28 mouse cellular contexts compared by ENCODE assay signal in the genomic region with DNA sequence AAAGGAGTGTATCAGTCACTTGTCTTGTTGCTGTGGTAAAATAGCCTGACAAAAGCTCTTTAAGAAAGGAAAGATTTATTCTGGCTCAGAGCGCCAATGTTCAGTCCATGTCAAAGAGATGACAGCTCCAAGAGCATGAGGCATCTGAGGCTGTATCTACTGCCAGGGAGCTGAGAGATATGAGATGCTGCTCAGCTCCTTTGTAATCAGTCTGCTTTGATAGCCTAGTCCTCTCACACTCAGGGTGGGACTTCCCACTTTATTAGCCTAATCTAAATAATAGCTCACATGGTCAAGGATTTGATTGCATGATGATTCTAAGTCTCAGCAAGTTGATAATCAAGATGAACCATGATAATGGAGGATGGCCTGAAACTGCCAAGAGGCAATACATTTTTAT.
DNase-seq lines count a peak whose midpoint lies in the region; ATAC-seq and TF ChIP-seq lines count a peak whose summit lies in the region.
"Had no signal": no experiment of that assay in that cellular context is flagged by ENCODE, and none has a peak within 500 bp of the region (broad histone marks: within the 10 kb centered on the region; RNA-seq: fewer than 3 reads in every experiment).

No protein-coding gene starts in this region.

- no peak overlapping the region for H3K27ac ChIP-seq in forebrain, postnatal 0 days (ENCODE audit: low read depth, low read length)
- no peak overlapping the region for H3K27ac ChIP-seq in forebrain, embryonic 11.5 days (ENCODE audit: low read depth, low read length)
- 0 out of 2 replicates have a peak overlapping the region, but pooled peaks have one; percentile 17 for H3K27ac ChIP-seq in heart, embryonic 13.5 days (replicated peaks)
- no peak overlapping the region for H3K27ac ChIP-seq in heart, embryonic 12.5 days (ENCODE audit: poor library complexity, severe bottlenecking)
- H3K27ac ChIP-seq in hindbrain, embryonic 16.5 days (ENCODE audit: low read depth, low read length), result no peak overlapping the region
- H3K27ac ChIP-seq in hindbrain, embryonic 11.5 days (ENCODE audit: low read depth, low read length), result no peak overlapping the region
- H3K27ac ChIP-seq in midbrain, embryonic 11.5 days (ENCODE audit: low read depth, low read length), result no peak overlapping the region
- H3K27ac ChIP-seq in midbrain, embryonic 13.5 days, result no peak overlapping the region
- H3K27ac ChIP-seq: embryonic facial prominence, embryonic 10.5 days; embryonic facial prominence, embryonic 13.5 days; forebrain, embryonic 13.5 days; gastrocnemius, adult 2 months; hindbrain, embryonic 14.5 days had no signal

- peak; percentile 20; the same call in 1 of the 2 replicates for ATAC-seq in forebrain, postnatal 0 days
- ATAC-seq in forebrain, embryonic 11.5 days (replicated peaks; ENCODE audit: low FRiP score), result no peak
- no peak for ATAC-seq in heart, embryonic 13.5 days (ENCODE audit: extremely low read depth, insufficient number of reproducible peaks, low FRiP score, low TSS enrichment)
- no peak for ATAC-seq in heart, embryonic 12.5 days (ENCODE audit: insufficient number of reproducible peaks, low FRiP score)
- ATAC-seq in hindbrain, embryonic 16.5 days, result 0 out of 2 replicates have a peak, but pooled peaks have one; percentile 58
- no peak for ATAC-seq in hindbrain, embryonic 11.5 days (ENCODE audit: low FRiP score)
- no peak for ATAC-seq in midbrain, embryonic 11.5 days (ENCODE audit: low FRiP score)
- no peak for ATAC-seq in midbrain, embryonic 13.5 days
- ATAC-seq: activated CD4-positive, CD25-positive, alpha-beta regulatory T cell, adult 4 months; forebrain, embryonic 13.5 days; forebrain, embryonic 16.5 days had no signal

- no peaks in the 10 kb centered on the region for H3K4me1 ChIP-seq in forebrain, postnatal 0 days (ENCODE audit: insufficient read depth)
- H3K4me1 ChIP-seq in forebrain, embryonic 11.5 days (replicated peaks; ENCODE audit: control insufficient read depth, insufficient read depth, low read length), result no peaks in the 10 kb centered on the region
- H3K4me1 ChIP-seq in heart, embryonic 13.5 days, result peaks cover 41% of the 10 kb centered on the region
- peaks cover 17% of the 10 kb centered on the region for H3K4me1 ChIP-seq in heart, embryonic 12.5 days (replicated peaks)
- H3K4me1 ChIP-seq in hindbrain, embryonic 16.5 days (ENCODE audit: control insufficient read depth, insufficient read depth, low read depth, low read length), result no peaks in the 10 kb centered on the region
- H3K4me1 ChIP-seq in hindbrain, embryonic 11.5 days (replicated peaks; ENCODE audit: control insufficient read depth, insufficient read depth, low read length), result no peaks in the 10 kb centered on the region
- H3K4me1 ChIP-seq in midbrain, embryonic 11.5 days (ENCODE audit: control insufficient read depth, insufficient read depth, low read length), result no peaks in the 10 kb centered on the region
- H3K4me1 ChIP-seq in midbrain, embryonic 13.5 days (replicated peaks), result no peaks in the 10 kb centered on the region
- H3K4me1 ChIP-seq: forebrain, embryonic 13.5 days had no signal

- H3K36me3 ChIP-seq in forebrain, postnatal 0 days (ENCODE audit: insufficient read depth), result no peaks in the 10 kb centered on the region
- H3K36me3 ChIP-seq in forebrain, embryonic 11.5 days (ENCODE audit: control insufficient read depth, insufficient read depth, low read length), result no peaks in the 10 kb centered on the region
- no peaks in the 10 kb centered on the region for H3K36me3 ChIP-seq in heart, embryonic 13.5 days
- H3K36me3 ChIP-seq in heart, embryonic 12.5 days, result no peaks in the 10 kb centered on the region
- H3K36me3 ChIP-seq in hindbrain, embryonic 16.5 days (ENCODE audit: control insufficient read depth, insufficient read depth, low read length), result no peaks in the 10 kb centered on the region
- H3K36me3 ChIP-seq in hindbrain, embryonic 11.5 days (ENCODE audit: control insufficient read depth, insufficient read depth, low read length), result no peaks in the 10 kb centered on the region
- H3K36me3 ChIP-seq in midbrain, embryonic 11.5 days (ENCODE audit: control insufficient read depth, insufficient read depth, low read length), result no peaks in the 10 kb centered on the region
- H3K36me3 ChIP-seq in midbrain, embryonic 13.5 days, result no peaks in the 10 kb centered on the region
- H3K36me3 ChIP-seq: embryonic facial prominence, embryonic 10.5 days; embryonic facial prominence, embryonic 13.5 days had no signal

- DNase-seq in forebrain, postnatal 0 days, result no peak
- no peak for DNase-seq in forebrain, embryonic 11.5 days (ENCODE audit: low spot score)
- DNase-seq in hindbrain, embryonic 11.5 days (ENCODE audit: low spot score), result no peak
- DNase-seq in midbrain, embryonic 11.5 days (ENCODE audit: low spot score, missing footprints), result peak; percentile 66
- DNase-seq: adrenal gland, adult 8-10 months; adrenal gland, postnatal 25 days; cerebellum, adult 11-12 months; cerebellum, adult 8-10 months; cerebellum, postnatal 10 days; cerebellum, postnatal 36 days; embryo, embryonic 11 days; gastrocnemius, adult 2 months; gastrocnemius, postnatal 14 days; heart, adult 18-20 months; heart, postnatal 36 days; kidney, adult 11 months; kidney, adult 8-10 months had no signal

- H3K4me2 ChIP-seq in forebrain, postnatal 0 days (ENCODE audit: low read depth), result no peak overlapping the region
- no peak overlapping the region for H3K4me2 ChIP-seq in forebrain, embryonic 11.5 days (ENCODE audit: low read depth, low read length, severe bottlenecking)
- no peak overlapping the region for H3K4me2 ChIP-seq in heart, embryonic 13.5 days
- no peak overlapping the region for H3K4me2 ChIP-seq in heart, embryonic 12.5 days
- H3K4me2 ChIP-seq in hindbrain, embryonic 16.5 days (ENCODE audit: low read length), result no peak overlapping the region
- no peak overlapping the region for H3K4me2 ChIP-seq in hindbrain, embryonic 11.5 days (replicated peaks; ENCODE audit: low read depth, low read length)
- no peak overlapping the region for H3K4me2 ChIP-seq in midbrain, embryonic 11.5 days
- H3K4me2 ChIP-seq in midbrain, embryonic 13.5 days (replicated peaks), result no peak overlapping the region
- H3K4me2 ChIP-seq: embryonic facial prominence, embryonic 13.5 days; forebrain, embryonic 13.5 days; hindbrain, embryonic 14.5 days had no signal

- no peak overlapping the region for H3K9ac ChIP-seq in forebrain, postnatal 0 days
- no peak overlapping the region for H3K9ac ChIP-seq in forebrain, embryonic 11.5 days (ENCODE audit: low read length)
- H3K9ac ChIP-seq in heart, embryonic 13.5 days, result no peak overlapping the region
- no peak overlapping the region for H3K9ac ChIP-seq in heart, embryonic 12.5 days
- H3K9ac ChIP-seq in hindbrain, embryonic 16.5 days (ENCODE audit: low read depth, low read length), result no peak overlapping the region
- no peak overlapping the region for H3K9ac ChIP-seq in hindbrain, embryonic 11.5 days (ENCODE audit: low read depth, low read length)
- no peak overlapping the region for H3K9ac ChIP-seq in midbrain, embryonic 11.5 days (ENCODE audit: low read length)
- no peak overlapping the region for H3K9ac ChIP-seq in midbrain, embryonic 13.5 days (replicated peaks)
- H3K9ac ChIP-seq: embryonic facial prominence, embryonic 13.5 days; forebrain, embryonic 13.5 days; hindbrain, embryonic 14.5 days had no signal

- no peak for TF ChIP-seq CTCF in forebrain, postnatal 0 days (IDR thresholded peaks at IDR 0.05; ENCODE audit: low read depth)

- WGBS in forebrain, postnatal 0 days, result 76% methylated on average over 1 of the region's 1 CpGs
- 92% methylated on average over 1 of the region's 1 CpGs for WGBS in forebrain, embryonic 11.5 days
- 44% methylated on average over 1 of the region's 1 CpGs for WGBS in heart, embryonic 13.5 days
- 37% methylated on average over 1 of the region's 1 CpGs for WGBS in heart, embryonic 12.5 days
- 85% methylated on average over 1 of the region's 1 CpGs for WGBS in hindbrain, embryonic 16.5 days
- 96% methylated on average over 1 of the region's 1 CpGs for WGBS in hindbrain, embryonic 11.5 days
- WGBS in midbrain, embryonic 11.5 days, result 88% methylated on average over 1 of the region's 1 CpGs
- 90% methylated on average over 1 of the region's 1 CpGs for WGBS in midbrain, embryonic 13.5 days

- no peaks in the 10 kb centered on the region for H3K27me3 ChIP-seq in forebrain, postnatal 0 days (ENCODE audit: insufficient read depth, low read length)
- H3K27me3 ChIP-seq in forebrain, embryonic 11.5 days (ENCODE audit: control insufficient read depth, insufficient read depth, low read length), result no peaks in the 10 kb centered on the region
- H3K27me3 ChIP-seq in heart, embryonic 13.5 days (replicated peaks), result no peaks in the 10 kb centered on the region
- no peaks in the 10 kb centered on the region for H3K27me3 ChIP-seq in heart, embryonic 12.5 days (replicated peaks)
- H3K27me3 ChIP-seq in hindbrain, embryonic 16.5 days (replicated peaks; ENCODE audit: control insufficient read depth, insufficient read depth, low read length), result no peaks in the 10 kb centered on the region
- no peaks in the 10 kb centered on the region for H3K27me3 ChIP-seq in hindbrain, embryonic 11.5 days (ENCODE audit: control insufficient read depth, insufficient read depth, low read length)
- no peaks in the 10 kb centered on the region for H3K27me3 ChIP-seq in midbrain, embryonic 11.5 days (ENCODE audit: control insufficient read depth, insufficient read depth, low read length)
- no peaks in the 10 kb centered on the region for H3K27me3 ChIP-seq in midbrain, embryonic 13.5 days
- H3K27me3 ChIP-seq: embryonic facial prominence, embryonic 13.5 days; forebrain, embryonic 13.5 days had no signal

- H3K9me3 ChIP-seq in forebrain, postnatal 0 days (ENCODE audit: low read length), result no peaks in the 10 kb centered on the region
- H3K9me3 ChIP-seq in forebrain, embryonic 11.5 days (ENCODE audit: control insufficient read depth, low read length), result no peaks in the 10 kb centered on the region
- 0 out of 2 replicates have a peak, but pooled peaks cover 3% of the 10 kb centered on the region for H3K9me3 ChIP-seq in heart, embryonic 13.5 days
- no peaks in the 10 kb centered on the region for H3K9me3 ChIP-seq in heart, embryonic 12.5 days (replicated peaks)
- H3K9me3 ChIP-seq in hindbrain, embryonic 16.5 days (ENCODE audit: control insufficient read depth, low read length), result no peaks in the 10 kb centered on the region
- no peaks in the 10 kb centered on the region for H3K9me3 ChIP-seq in hindbrain, embryonic 11.5 days (ENCODE audit: control insufficient read depth, low read length)
- no peaks in the 10 kb centered on the region for H3K9me3 ChIP-seq in midbrain, embryonic 11.5 days (ENCODE audit: control insufficient read depth, low read length)
- H3K9me3 ChIP-seq in midbrain, embryonic 13.5 days, result no peaks in the 10 kb centered on the region
- H3K9me3 ChIP-seq: embryonic facial prominence, embryonic 10.5 days; embryonic facial prominence, embryonic 13.5 days; forebrain, embryonic 13.5 days had no signal

- no peak overlapping the region for H3K4me3 ChIP-seq in forebrain, postnatal 0 days (ENCODE audit: low read depth, low read length)
- no peak overlapping the region for H3K4me3 ChIP-seq in forebrain, embryonic 11.5 days (ENCODE audit: low read depth, low read length)
- H3K4me3 ChIP-seq in heart, embryonic 13.5 days, result no peak overlapping the region
- no peak overlapping the region for H3K4me3 ChIP-seq in heart, embryonic 12.5 days
- H3K4me3 ChIP-seq in hindbrain, embryonic 16.5 days (ENCODE audit: low read length), result no peak overlapping the region
- no peak overlapping the region for H3K4me3 ChIP-seq in hindbrain, embryonic 11.5 days (ENCODE audit: low read depth, low read length)
- no peak overlapping the region for H3K4me3 ChIP-seq in midbrain, embryonic 11.5 days (ENCODE audit: low read depth, low read length)
- no peak overlapping the region for H3K4me3 ChIP-seq in midbrain, embryonic 13.5 days (replicated peaks)
- H3K4me3 ChIP-seq: embryonic facial prominence, embryonic 10.5 days; embryonic facial prominence, embryonic 13.5 days; erythroblast, embryonic 14.5 days; forebrain, embryonic 13.5 days; gastrocnemius, adult 2 months had no signal

Comparison
In these comparisons a context has a peak if more than half of its experiments do, and no peak if none do; other contexts are left out.
1. ATAC-seq: peak in forebrain, postnatal 0 days (single experiment) and hindbrain, embryonic 16.5 days (single experiment); none in forebrain, embryonic 11.5 days (single experiment), heart, embryonic 13.5 days (single experiment), heart, embryonic 12.5 days (single experiment), hindbrain, embryonic 11.5 days (single experiment), midbrain, embryonic 11.5 days (single experiment) and midbrain, embryonic 13.5 days (single experiment).